Mouse (Mus musculus) c-Kit-positive CD71-negative TER-119-negative erythroid progenitor cells, embryonic 14.5 days (primary cell): ENCODE measurements around the gene Myh10.
"Not testable (repeated sequence)": the region's sequence is repeated elsewhere in the genome, so short reads cannot be mapped to it uniquely, and the experiment has no call there.

Experiments used
- DNase-seq: peaks from one replicate; pipeline ENCODE4 v3.0.0-alpha.2; 2013; ENCODE audit warnings: low read depth

Gene Myh10

DNA sequence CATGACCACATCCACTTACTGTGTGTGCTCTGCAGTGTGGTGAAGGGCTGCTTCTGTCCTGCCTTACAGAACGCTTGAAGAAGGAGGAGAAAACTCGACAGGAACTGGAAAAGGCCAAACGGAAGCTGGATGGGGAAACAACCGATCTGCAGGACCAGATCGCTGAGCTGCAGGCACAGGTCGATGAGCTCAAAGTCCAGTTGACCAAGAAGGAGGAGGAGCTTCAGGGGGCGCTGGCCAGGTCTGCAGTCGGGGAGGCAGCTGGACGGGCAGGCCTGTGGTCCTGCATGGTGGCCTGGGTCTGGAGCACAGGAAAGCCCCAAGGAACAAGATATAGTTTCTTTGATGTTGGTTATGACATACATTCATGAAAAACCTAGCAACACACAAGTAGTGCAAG is 100.4 kb downstream of the Myh10 start:
- no peak for DNase-seq

GRCm38 (mm10) chr11:68798258-68798657 is 106.9 kb downstream of the Myh10 start:
- DNase-seq, result no peak

DNA sequence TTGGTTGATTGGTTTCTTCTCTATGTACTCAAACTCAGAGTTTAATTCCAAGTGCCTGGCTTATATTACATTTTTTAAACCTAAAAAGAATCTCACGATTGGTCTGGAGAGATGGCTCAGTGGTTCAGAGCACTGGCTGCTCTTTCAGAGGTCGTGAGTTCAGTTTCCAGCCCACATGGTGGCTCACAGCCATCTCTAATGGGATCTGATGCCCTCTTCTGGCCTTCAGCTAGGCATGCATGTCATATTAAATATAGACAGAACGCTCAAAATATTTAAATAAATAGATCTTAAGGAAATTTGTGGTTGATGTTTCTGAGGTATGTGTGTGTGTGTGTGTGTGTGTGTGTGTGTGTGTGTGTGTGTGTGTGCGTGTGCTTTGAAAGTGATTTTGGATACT is 113.8 kb downstream of the Myh10 start:
- no peak for DNase-seq

GRCm38 (mm10) chr11:68807787-68808186 is 116.4 kb downstream of the Myh10 start:
- peak; percentile 25 for DNase-seq

- DNase-seq, result no peak
Measured at GRCm38 (mm10) chr11:68811881-68812577, 120.7 kb downstream of the Myh10 start.

DNA sequence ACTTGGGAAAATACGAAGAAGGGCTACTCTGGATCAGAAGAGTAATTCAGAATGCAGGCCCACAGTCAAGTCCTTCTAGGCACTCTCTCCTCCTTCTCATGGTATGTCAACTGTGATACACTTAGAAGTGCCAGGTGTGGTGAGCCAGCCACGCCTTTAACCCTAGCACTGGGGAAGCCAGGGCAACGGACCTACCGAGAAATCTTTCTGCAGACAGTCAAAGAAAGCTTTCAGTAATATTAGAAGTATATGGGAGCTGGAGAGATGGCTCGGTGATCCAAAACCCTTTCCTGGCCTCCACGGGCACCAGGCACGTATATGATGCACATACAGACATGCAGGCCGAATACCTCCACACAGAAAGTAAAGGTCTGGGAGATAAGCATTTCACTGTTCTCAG is 127.1 kb downstream of the Myh10 start:
- DNase-seq, result no peak

GRCm38 (mm10) chr11:68819226-68819805 is 128.0 kb downstream of the Myh10 start:
- DNase-seq, result no peak

GRCm38 (mm10) chr11:68822326-68822725 is 131.0 kb downstream of the Myh10 start:
- no peak for DNase-seq

DNA sequence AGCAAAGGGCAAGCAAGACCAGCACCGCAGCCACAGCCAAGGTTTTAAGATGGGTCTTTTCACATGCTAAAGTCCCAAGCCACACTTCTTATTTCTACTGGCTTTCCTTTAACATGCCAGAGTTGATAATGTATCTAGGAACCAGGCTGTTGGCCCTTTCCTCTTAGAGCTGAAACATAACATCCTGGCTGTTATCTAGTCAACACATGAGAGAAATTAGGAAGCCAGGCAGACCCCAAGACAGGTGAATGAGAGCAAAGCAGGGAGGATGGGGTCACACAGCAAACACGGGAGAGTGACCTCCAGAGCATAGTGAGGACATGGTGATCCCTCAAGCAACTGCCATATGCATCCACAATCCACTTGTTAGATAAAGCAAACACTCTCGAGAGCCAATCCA is 135.4 kb downstream of the Myh10 start:
- no peak for DNase-seq

GRCm38 (mm10) chr11:68831580-68831979 is 140.2 kb downstream of the Myh10 start:
- DNase-seq, result not testable (repeated sequence)

DNA sequence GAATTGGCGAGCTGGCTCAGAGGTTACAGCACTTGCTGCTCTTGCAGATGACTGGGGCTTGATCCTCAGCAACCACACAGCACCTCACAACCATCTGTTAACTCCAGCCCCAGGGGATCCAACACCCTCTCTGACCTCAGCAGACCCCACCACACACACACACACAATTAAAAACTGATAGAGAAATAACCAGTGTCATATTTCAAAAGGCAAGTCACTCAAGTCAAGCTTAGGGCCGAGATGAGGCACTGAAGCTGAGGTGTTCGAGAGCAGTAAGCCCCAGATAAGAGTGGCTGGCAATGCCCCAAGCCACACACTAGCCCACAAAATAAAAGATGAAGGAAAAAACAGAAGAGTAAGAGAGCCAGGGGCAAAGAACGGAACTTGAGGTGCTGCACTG is 141.4 kb downstream of the Myh10 start:
- DNase-seq, result no peak

DNA sequence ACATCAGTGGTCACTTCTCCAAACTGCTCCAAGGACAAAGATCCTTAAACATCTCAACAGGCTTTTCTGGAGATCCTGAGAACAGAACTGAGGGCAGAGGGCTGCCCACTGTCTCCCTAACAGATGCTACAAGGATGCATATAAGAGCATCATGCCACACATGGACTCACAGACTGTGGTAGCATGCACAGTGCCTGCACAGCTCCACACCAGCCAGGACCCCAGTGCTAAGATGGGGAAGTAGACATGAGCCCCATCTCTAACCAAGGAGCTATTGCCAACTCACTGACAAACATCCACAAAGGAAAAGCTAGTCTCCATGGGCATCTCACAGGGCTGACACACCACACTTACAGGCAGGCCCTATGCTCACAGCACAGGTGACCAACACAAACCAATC is 142.2 kb downstream of the Myh10 start:
- DNase-seq, result no peak

DNA sequence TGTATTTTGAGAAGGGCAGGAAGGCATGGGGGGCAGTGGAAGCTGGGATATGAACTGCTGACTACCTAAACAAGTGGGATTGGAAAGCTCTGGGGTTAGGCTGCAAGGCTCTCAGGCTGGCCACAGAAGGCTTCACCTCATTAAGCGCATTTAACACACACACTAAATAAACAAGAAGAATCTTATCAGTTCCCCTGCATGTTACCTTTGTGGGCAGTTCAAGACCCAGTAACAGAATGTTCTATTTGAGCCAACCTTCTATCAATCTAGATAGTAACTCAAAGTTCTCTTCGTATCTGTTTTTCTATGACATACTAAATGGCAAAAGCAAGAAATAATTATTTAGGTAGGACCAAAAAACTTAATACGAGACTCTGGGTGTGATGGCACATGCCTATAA is 143.7 kb downstream of the Myh10 start:
- DNase-seq, result no peak

DNA sequence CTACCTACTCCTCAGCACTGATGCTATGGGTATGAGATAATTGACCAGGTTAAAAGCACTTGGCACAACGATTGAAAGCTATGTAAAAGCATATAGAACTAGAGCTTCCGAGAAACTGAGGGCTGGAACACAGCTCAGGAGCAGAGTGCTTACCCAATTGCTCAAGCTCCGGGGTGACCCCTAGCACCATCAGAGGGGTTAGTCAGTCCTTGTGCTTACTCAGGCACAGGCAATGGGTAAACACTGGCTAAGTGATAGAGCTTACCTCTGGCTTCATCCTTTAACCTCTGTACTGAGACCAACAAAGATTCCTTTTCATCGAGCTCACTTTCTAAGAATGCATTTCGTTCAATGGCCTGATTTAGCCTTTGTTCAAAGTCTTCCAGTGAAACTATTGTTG is 148.2 kb downstream of the Myh10 start:
- DNase-seq, result no peak

DNA sequence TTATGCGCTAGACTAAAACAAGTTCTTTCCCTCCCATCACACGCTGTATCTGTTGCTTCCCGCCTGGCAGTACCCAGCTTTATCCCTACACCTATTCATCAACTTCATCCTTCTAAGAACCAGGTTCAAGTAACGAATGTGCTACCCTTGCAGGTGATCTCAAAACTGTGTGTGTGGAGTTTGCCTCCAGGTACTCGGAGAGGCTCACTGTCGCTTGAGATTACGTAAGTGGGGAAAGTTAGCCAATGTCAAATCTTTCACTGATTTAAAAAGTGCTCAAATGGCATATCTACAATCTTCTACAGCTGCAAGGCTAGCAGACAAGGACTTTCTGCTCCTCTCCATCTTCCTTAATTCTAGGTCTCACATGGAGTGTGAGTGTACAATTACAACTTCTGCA is 159.5 kb downstream of the Myh10 start:
- DNase-seq, result no peak

DNA sequence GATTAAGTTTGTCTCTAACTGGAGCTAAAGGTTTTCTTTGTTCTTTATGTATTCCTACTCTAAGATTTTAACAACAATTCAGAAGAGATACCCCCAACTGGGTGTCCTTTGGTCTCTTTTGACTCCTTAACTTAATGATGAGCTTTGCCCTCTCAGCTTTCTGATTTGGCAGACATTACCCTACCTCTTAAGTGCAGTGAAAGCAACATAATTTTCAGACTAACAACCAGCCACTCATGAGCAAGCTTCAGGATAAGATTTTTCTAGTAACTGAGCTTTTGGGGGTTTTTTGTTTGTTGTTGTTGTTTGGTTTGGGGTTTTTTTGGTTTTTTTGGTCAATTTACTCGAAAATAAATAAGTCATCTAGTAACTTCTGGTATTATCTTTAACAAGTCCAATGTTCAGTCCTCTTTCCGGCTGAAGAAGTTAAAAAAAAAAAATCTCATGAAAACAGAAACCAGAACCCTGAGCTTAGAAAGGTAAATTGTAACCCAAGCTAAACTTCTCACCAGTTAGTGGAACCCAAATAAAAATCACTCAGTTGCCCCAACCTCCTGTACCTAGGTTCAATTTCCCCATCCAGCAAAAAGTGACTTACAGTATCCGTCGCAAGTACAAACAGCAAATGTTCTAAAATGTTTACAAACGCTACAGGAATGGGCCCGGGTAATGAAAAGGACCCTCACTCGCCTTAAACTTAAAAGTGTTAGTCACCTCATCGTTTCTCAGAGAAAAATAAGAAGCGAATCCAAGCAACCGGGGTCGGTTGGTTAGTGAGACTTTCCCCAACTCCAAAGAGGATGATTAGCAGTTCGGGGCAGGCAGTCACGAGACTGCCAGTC is 160.5 kb downstream of the Myh10 start:
- no peak for DNase-seq

DNA sequence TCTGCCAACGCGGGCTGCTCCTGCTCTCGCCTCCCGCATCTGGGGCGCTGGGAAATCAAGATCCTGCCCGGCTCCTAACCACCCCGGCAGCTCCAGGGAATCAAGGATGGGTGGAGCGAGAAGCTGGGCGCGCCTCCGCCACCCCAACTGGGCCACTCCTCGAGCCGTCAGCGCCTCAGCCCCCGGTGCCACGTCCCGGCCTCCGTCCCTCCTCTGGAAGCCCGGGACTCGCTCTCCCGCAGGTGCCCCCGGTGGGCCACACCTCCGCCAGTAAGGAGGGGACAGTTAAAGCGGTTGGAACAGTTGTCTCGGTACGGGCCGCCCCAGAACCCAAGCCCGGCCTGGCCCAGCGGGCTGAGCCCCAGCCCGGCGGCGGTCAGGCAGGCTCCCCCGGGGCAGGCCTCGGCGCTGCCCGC is 161.1 kb downstream of the Myh10 start:
- DNase-seq, result no peak

- peak; percentile 99 for DNase-seq
Measured at GRCm38 (mm10) chr11:68852932-68853409, 161.6 kb downstream of the Myh10 start.

- DNase-seq, result peak; percentile 70
Measured at GRCm38 (mm10) chr11:68853611-68854401, 162.4 kb downstream of the Myh10 start.

GRCm38 (mm10) chr11:68854621-68855020 is 163.3 kb downstream of the Myh10 start:
- no peak for DNase-seq

DNA sequence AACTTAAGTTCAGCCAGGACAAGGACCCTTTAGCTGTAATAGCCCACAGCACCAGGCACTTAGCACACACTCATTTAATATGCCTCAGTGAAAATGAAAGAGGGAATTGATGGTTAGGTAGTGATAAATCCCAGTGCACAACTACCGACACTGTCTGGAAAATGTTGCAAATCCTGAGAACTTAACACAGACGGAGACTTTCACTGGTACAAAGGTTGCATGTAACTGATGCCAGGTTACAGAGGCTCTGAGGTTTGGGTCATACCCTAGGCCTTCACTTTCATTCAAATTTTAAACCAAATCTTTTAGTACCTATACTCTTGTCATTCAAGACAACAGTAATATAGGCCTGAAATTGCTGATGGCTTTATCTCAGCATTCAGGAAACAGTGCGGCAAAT is 166.0 kb downstream of the Myh10 start:
- DNase-seq, result no peak

DNA sequence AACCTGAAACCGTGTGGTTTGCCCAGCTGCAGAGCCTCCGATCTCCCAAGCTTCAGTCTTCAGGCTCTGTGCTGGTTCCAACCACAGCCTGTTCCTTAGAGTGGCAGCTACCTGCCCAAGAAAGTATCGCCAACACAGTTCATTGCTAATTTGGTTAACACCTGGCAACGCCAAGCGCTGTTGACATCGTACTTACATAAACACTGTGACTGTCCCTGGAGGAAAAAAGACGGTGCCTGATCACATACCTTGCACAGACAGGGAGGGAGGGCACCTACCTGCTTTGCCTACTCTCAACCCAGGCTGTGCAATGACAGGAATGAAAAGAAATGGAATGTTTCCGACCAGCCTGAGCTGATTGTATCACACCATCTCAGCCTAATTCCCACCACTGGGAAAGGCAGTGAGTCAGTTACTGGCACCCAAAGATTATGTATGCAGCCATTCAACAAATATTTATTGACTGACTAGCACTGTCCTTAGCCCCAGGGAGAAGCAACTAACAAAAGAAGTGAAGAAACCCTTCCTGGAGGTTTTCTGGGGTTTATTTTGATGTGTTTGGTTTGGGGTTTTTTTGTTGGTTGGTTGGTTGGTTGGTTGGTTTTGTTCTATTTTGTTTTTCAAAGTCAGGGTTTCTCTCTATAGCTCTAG is 168.7 kb downstream of the Myh10 start:
- DNase-seq, result no peak
